Mouse (Mus musculus) mature B cell (primary cell): ENCODE measurements around the gene Zbtb48.

ENCODE experiments used
- in situ Hi-C: fragments of 300-500 bp; cut with MboI; formaldehyde crosslinking; loops from 2 replicates; pipeline ENCODE4 v1.14.3; 2019

Zbtb48 gene

DNA sequence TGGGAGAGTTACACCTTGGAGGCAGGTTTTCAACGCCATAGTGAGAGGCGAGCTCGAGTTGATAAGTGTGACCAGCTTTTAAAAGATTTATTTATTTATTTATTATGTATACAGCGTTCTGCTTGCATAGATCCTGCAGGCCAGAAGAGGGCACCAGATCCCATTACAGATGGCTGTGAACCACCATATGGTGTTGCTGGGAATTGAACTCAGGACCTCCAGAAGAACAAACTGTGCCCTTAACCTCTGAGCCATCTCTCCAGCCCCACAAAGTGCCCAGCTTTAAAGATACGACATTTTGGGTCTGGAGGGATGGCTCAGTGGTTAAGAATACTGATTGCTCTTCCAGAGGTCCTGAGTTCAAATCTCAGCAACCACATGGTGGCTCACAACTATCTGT is 1.6 kb upstream of the Zbtb48 start:
- in situ Hi-C loops = no loop called here

DNA sequence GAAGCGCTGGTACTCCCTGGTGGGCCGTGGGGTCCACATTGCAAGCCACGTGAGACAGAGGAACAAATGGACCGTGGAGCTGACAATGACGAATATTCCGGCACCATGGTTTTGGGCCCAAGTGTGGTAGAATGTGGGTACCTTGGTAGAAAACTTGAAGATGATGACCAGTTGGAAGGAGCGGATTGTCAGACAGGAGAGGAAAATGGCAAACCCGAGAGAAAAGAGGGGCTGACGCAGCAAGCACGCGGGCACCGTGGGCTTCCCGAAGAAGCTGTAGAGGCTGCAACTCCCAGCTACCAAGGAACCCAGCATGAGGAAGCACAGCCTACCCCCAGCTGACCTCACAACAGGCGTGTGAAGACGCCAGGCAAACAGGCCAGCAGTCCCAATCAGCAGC is 985 bp upstream of the Zbtb48 start:
- in situ Hi-C loops = no loop called here

DNA sequence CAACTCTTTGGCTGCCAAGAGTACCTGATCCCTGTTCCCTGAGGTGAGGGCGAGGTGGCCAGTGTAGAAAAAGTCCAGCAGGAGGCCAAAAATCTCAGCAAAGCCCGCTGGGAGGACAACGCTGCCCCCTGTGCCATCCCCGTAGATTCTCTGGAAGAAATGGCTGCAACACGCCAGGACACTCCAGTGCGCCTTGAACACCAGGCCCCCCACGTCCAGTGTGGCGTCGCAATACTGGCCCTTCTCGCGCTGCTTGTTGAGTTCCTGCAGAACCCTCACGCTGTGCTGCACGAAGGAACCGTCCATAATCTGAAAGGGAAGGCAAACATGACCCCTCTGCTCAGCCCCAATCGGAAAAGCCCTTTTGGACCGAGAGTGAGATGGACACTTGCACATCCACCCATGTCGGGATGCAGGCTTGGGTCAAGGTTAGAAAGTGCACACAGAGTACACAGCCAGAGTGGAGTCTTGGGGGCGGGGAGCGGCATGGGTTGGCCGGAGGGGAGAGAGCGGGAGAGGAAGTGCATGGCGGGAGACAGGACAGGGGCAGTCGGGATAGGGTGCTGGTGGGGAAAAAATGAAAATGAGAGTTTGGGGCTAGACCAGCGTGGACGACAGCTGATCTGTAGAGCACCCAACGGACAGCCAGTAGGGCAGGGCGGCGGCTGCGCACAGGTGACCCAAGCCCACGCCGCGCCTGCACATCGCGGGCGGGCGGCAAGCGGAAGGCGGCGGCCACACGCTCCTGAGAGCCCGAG is 541 bp downstream of the Zbtb48 start:
- in situ Hi-C loops = no loop called here

DNA sequence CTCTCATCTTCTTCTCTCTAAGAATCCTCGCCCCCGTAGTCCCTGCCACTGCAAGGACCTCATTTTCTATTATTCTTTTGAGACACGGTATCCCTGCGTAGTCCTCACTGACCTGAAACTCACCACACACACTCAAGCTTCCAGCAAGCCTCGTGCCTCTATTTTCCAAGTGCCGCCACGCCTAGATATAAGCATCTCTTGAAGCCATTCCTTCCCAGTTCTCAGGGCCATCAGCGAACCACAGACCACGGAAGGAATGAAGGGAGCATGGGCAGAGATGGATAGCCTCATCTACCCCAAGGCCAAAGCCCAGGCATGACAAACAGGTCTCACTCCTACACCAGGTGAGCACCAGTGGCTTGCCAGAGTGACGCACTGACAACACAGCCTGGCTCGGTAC is 2.9 kb downstream of the Zbtb48 start:
- in situ Hi-C loops = no loop called here

DNA sequence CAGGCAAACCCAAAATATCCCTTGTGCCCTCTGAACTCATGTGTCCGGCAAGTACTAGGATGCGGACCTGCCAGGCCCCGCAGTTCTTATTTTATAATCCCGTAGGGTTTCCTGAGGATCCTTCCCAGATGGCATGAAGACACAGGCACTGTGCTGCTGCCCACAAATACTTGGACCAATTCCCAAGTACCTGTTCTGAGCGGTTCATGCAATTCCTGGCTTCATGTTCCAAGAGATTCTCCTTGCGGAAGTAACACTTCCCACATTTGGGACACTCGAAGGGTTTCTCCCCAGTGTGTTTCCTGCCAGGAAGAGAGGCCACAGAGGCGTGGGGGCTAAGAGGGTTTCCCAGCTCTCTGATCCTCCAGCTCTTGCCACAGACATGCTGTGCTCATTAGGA is 5.0 kb downstream of the Zbtb48 start:
- in situ Hi-C loops = no loop called here

DNA sequence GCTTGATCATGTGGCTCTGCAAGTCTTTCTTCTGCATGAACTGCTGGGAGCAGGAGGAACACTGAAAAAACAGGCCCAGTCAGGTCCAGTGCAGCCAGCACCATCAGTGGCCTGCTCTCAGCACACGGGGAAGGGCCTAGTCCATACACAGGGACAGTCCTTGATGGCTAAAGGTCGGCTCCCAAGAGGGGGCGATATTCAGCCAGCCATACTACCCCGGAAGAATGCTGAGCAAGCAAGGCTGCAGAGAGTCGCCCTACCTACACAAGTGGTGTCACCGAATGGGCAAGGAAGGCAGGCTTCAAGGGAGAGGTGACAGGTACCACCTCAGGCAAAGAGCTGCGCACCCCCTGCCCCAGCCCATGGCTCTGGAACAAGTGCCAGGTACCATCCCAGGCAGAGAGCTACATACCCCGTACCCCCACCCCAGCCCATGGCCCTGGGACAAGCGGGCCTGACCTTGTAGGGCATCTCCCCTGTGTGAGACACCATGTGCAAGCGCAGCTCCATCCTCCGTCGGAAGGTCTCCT is 5.8 kb downstream of the Zbtb48 start:
- in situ Hi-C loops = no loop called here

DNA sequence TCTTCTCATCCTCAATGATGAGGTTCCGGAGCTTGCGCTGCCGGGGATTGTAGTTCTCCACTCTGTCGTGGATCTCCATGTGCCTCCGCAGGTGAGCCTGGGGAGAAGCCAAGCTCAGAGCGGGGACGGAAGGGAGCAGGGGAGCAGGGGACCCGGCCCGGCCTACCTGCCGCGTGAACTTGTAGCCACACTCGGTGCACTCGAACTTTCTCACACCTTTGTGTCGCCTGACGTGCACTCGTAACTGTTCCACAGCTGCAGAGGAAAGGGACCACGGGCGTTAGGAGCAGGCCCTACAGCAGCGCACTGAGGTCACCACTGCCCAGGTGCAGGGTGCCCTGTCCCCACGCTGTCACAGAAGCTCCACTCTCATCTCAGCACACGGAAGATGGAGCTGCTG is 7.4 kb downstream of the Zbtb48 start:
- in situ Hi-C loops = no loop called here

DNA sequence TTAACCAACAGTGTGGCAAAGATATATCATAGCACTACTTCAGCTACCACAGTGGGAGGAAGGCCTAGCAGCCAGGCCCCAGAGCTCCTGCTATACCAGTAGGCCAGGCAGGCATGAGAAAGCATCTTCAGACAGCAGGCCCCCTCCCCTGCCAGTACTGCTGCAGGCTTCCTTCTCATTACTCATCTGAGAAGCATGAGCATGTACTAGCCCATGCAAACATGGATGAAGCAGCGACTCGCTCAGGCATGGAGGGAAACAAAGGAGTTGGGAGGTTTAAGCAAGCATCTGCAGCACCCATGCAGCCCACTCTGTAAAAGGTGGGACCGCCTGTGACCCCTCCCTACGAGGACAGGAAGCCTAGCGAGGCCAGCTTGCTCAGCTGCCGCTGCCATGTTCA is 8.4 kb downstream of the Zbtb48 start:
- in situ Hi-C loops = no loop called here

DNA sequence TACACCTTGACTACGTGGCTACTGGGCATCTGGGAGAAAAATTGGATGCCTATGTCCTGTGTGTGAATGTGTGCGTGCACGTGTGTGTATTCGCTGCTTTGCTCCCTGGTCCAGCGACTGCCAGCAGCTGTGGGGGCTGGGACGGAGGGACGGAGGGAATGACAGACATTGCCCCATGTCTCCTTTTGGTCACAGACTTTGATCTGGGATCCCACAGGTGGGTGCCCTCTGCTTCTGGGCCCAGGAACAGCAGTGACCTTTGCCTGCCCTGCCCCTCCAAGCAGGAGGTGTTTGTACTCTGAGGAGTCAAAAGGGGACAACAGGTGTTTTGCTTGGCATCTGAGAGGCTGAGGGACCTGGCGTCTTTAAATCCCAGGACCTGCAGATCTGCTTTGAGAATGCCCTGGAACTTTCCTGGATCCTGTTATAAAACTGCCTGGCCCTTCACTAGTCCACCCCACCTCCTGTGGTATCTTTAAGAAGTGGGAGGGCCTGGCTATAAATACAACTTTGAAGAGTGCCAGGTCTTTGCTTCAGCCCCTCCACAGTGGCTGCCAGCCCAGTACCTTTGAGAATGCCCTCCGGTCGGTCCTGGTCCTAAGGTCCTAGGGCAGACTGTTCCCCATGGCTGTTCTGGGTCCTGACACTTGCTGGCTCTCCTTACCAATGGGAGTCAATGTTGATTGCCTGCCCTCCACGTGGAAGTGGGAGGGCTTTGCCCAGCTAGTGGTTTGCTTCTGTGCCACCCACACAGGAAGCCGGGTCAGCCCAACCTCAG is 14.2 kb downstream of the Zbtb48 start:
- in situ Hi-C loops = no loop called here

DNA sequence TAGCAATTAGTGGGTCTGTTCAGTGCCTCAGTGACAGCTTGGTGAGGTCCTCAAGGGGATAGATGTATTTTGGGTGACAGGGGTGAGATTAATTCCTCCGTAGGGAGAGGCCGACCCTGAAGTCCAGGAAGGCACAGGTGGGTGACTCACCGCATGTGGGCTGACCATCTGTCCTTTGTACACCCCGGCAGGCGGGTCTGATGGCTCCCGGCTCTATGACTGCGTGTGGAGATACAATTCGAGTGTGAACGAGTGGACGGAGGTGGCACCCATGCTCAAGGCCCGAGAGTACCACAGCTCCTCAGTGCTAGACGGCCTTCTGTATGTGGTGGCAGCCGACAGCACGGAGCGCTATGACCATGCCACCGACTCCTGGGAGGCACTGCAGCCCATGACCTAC is 15.4 kb downstream of the Zbtb48 start:
- in situ Hi-C loops = no loop called here

DNA sequence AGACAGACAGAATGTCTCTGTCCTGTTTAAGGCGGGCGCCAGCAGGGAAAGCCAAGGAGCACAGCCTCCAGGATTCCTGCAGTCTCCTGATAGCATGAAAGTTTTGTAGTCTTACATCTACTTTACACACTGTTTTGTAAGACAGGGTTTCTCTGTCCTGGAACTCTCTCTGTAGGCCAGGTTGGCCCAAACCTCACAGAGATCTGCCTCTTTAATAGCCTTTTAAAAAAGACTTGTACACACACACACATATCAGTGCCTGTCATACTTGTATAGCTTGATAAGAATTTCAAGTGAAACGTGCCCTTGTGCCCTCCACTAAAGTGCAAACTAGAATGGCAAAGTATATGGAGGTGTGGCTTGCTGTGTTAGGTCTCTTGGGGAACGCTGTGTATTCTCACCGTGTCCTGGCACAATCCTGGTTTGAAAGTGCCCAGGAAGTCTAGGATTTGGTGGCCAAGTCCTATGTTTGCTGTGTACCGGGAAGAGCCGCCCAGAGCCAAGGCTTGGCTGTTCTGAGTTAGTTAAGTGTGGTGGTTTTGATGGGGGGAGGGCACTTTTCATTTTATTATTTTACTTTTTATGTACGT is 16.2 kb downstream of the Zbtb48 start:
- in situ Hi-C loops = no loop called here

DNA sequence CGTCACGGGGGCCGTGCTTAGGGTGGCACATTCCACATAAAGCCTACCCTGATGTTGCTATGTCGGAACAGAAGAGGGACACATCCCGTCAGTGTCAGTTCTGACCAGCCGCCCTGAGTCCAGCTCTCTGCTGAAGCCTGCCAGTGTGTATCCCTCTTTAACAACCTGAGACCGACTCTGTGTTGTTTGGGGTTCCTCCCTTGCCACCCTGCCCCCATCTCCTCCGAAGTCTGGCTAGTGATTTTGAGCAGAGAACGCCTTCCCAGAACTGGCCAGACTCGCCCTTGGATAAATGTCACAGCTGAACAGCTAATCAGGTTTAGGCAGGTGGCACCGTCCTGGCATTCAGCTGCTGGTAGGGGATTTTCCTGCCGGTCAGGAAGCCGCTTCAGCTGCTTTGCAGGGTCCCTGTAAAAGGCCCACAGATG is 16.8 kb downstream of the Zbtb48 start:
- in situ Hi-C loops = no loop called here

DNA sequence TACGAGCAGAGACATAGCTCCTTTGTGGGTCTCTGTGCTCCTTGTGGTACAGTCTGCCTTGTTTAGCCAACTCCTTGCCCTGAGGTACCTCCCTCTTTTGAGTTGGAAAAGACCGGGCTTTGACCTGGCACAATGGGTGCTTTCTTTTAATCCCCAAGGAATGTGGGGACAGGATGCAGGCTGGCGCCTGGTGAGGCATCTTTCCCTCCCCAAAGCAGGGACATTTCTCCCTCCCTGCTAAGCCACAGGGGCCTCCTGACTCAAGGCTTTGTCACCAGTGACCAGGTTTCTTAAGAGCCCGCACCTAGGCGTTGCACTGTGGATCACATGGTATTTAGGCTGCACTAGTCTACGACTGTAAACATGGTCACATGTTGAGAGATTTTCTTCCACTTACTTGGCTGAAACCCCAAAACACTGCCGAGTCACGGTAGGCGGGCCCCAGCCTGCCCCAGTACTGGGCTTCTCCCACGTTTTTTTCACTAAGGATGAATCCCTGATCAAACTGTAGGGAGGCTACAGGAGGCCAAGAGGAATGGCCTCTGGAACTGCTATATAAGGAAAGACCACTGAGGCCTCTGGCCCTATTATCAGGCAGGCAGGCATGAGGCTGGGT is 17.3 kb downstream of the Zbtb48 start:
- in situ Hi-C loops = no loop called here

DNA sequence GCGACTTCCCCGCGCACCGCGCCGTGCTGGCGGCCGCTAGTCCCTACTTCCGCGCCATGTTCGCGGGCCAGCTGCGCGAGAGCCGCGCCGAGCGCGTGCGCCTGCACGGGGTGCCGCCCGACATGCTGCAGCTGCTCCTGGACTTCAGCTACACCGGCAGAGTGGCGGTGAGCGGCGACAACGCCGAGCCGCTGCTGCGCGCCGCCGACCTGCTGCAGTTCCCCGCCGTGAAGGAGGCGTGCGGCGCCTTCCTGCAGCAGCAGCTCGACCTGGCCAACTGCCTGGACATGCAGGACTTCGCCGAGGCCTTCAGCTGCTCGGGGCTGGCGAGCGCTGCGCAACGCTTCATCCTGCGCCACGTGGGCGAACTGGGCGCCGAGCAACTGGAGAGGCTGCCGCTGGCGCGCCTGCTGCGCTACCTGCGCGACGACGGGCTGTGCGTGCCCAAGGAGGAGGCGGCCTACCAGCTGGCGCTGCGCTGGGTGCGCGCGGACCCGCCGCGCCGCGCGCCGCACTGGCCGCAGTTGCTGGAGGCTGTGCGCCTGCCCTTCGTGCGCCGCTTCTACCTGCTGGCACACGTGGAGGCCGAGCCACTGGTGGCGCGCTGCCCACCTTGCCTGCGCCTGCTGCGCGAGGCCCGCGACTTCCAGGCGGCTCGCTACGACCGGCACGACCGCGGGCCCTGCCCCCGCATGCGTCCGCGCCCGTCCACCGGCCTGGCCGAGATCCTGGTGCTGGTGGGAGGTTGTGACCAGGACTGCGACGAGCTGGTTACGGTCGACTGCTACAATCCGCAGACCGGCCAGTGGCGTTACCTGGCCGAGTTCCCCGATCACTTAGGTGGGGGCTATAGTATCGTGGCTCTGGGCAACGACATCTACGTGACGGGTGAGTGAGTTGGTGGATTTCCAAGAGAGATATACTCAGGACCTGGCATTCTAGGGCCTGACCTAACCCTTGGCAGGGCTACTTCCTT is 18.1 kb downstream of the Zbtb48 start:
- in situ Hi-C loops = no loop called here

DNA sequence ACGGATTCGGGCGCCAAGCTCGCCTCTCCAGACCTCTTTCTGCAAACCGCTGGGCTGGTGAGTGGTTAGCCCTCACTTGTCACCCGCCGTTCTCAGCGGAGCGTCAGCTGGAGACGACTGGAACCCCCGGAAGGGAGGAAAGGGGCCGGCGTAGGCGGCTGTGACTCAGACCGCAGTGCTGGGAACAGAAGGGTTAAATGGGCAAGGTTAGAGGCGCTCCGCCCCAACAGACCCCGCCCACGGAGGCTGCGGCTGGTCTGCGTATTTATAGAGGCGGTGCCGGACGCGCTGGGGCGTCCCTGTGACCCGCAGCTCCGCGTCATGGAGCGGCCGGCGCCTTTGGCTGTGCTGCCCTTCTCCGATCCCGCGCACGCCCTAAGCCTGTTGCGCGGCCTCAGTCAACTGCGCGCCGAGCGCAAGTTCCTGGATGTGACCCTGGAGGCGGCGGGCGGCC is 18.8 kb downstream of the Zbtb48 start, which contains the start of gene Klhl21:
Klhl21 (plus strand) TSS at position 182 of the 454 bp plus-strand sequence.
- in situ Hi-C loops = no loop called here

DNA sequence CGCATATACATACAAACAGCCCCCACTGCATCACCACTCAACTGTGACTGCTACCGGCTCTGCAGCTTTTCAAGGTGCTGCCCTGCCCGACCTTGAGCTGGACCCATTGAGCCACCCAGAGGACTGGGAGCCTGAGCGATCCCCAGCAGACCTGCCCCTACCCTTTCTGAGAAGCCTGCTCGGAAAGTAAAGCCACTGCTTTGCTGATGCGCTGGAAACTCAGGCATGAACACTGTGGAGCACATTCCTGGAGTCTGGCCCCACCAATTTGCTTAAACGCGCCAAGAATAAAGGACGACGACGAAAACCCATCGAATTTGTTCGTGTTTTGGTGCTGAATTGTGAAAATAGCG is 19.3 kb downstream of the Zbtb48 start:
- in situ Hi-C loops = no loop called here

DNA sequence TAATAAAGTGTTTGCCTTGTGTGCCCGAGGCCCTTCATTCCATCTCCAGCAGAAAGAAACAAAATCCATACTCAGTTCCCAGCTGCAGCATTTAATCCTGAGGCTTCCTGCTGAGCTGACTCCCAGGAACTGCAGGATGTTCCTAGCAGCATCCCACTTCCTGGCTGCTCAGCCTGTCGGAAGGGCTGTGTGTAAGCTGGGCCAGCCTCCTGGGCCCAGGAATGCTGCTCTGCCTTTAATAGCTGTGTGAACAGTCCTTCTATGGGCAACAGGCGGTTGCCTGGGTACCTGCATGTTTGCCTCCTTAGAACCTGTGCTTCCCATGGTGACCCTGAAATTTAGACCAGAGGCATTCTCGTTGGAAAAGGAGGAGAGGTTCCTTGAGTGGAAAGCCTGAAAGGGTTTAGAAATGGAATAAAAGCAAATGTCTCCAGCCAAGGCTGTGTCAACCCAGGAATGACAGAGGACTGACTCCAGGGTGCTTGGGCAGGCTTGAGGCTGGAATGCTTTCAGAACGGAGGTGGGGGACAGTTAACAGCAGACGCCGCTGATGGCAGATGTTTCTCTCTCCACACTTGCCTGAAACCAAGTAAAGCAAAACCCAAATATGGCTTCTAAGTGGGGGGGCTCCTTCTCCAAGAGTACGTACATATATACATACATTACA is 19.9 kb downstream of the Zbtb48 start:
- in situ Hi-C loops = no loop called here

DNA sequence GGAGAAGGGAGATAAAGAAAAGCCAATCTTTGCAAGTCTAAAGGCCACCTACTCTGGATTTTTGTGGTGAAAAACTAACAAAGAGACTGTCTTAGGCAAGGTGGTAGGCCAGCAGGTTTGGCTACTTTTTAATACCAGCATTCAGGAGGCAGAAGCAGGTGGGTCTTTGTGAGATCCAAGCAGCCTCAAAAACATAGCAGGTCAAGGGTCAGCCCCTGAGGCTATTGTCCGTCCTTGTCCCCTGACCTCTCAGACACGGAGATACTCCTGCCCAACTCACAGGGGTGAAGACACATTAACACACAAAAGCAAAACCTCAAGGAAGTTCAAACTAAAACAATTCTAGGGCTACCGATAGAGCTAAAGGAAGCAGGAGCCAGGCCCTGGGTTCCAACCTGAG is 20.7 kb downstream of the Zbtb48 start:
- in situ Hi-C loops = no loop called here

DNA sequence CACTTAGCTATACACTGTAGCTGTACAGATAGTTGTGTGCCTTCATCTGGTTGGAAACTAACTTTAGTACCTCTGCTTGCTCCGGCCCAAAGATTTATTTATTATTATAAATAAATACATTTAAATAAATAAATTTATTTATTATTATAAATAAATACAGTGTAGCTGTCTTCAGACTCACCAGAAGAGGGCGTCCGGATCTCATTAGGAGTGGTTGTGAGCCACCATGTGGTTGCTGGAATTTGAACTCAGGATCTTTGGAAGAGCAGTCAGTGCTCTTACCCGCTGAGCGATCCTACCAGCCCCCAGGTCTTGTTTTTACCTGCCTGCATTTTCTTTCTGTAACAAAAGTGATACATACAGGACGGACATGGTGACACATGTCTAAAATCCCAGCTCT is 21.3 kb downstream of the Zbtb48 start:
- in situ Hi-C loops = no loop called here

DNA sequence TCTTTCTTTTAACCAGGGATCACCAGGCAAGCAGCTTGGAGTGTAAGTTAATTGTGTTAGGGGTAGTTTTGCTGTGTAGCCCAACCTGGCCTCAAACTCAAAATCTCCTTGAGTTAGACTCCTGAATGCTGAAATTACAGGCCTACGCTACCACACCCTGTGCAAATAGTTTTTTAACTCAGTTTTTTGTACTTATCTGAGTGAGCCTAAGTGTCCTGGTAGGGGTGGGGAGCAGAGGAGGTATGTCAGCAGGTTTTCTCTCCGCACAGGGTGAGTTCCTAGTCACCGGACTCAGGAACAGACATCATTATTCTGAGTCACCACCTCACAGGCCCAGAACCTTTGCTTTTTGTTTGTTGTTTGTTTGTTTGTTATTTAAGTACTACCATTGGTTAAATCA is 25.4 kb downstream of the Zbtb48 start:
- in situ Hi-C loops = no loop called here

DNA sequence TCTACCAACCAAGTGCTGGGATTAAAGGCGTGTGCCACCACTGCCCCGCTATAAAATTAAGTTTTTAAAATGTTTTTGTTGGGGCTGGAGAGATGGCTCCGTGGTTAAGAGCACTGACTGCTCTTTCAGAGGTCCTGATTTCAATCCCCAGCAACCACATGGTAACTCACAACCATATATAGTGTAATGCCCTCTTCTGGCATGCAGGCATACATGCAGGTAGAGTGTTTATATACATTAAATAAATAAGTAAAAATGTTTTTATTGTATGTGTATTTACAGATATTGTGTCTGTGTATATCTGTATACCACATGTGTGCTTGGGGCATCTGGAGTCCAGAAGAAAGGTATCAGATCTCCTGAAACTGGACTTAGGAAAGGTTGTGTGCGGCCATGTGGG is 26.1 kb downstream of the Zbtb48 start:
- in situ Hi-C loops = no loop called here
